Mouse (Mus musculus): ENCODE measurements around the gene Sqstm1. TPM values are rescaled to one million over a fixed set of nuclear protein-coding genes. Genes with fewer than 3 reads are reported as not detected.

Sqstm1 gene
- polyA plus RNA-seq (2012; rRNA removed) = 89.1 and 171 TPM in 2 replicates

GRCm38 (mm10) chr11:50210505-50211151 lies at the start of gene Sqstm1, which contains the start of gene Mgat4b:
Gene Sqstm1 (minus strand): TSS chr11:50210827.
Gene Mgat4b (plus strand): TSS chr11:50210890.
- Histone ChIP-seq H3K27ac (ENCODE audit: insufficient read depth, low read depth, low read length) (peak within 1 kb of the TSS; percentile 95), H3K4me1 (ENCODE audit: control insufficient read depth, insufficient read depth, insufficient read length, low read length) (peaks cover 18% of the 10 kb centered on the region), H3K36me3 (ENCODE audit: control insufficient read depth, insufficient read depth, low read length) (peaks cover 23% of the 10 kb centered on the region), H3K4me3 (ENCODE audit: low read depth, low read length) (peak within 1 kb of the TSS; percentile 80), H3K27me3 (ENCODE audit: control insufficient read depth, insufficient read depth, low read length) (no peaks in the 10 kb centered on the region)
- TF ChIP-seq POLR2A (IDR thresholded peaks at IDR 0.05; ENCODE audit: low read depth, low read length) (peak; percentile 94), CTCF (IDR thresholded peaks at IDR 0.05; ENCODE audit: extremely low read depth, insufficient read length, insufficient replicate concordance, low read depth, low read length) (no peak)
- WGBS = under 1% methylated on average over 48 of the region's 48 CpGs

- Histone ChIP-seq H3K27ac (ENCODE audit: insufficient read depth, low read depth, low read length) (no peak overlapping the region), H3K27me3 (ENCODE audit: control insufficient read depth, insufficient read depth, low read length) (no peaks in the 10 kb centered on the region), H3K36me3 (ENCODE audit: control insufficient read depth, insufficient read depth, low read length) (peaks cover 46% of the 10 kb centered on the region), H3K4me1 (ENCODE audit: control insufficient read depth, insufficient read depth, insufficient read length, low read length) (no peaks in the 10 kb centered on the region), H3K4me3 (ENCODE audit: low read depth, low read length) (no peak overlapping the region)
- TF ChIP-seq POLR2A (IDR thresholded peaks at IDR 0.05; ENCODE audit: low read depth, low read length) (no peak), CTCF (IDR thresholded peaks at IDR 0.05; ENCODE audit: extremely low read depth, insufficient read length, insufficient replicate concordance, low read depth, low read length) (no peak)
- WGBS = 78% methylated on average over 7 of the region's 7 CpGs
Measured at GRCm38 (mm10) chr11:50258310-50258709, 47.7 kb upstream of the Sqstm1 start.

- Histone ChIP-seq H3K27ac (ENCODE audit: insufficient read depth, low read depth, low read length) (no peak overlapping the region), H3K4me3 (ENCODE audit: low read depth, low read length) (no peak overlapping the region), H3K4me1 (ENCODE audit: control insufficient read depth, insufficient read depth, insufficient read length, low read length) (no peaks in the 10 kb centered on the region), H3K27me3 (ENCODE audit: control insufficient read depth, insufficient read depth, low read length) (no peaks in the 10 kb centered on the region), H3K36me3 (ENCODE audit: control insufficient read depth, insufficient read depth, low read length) (peaks cover 34% of the 10 kb centered on the region)
- WGBS = 74% methylated on average over 7 of the region's 7 CpGs
- TF ChIP-seq CTCF (IDR thresholded peaks at IDR 0.05; ENCODE audit: extremely low read depth, insufficient read length, insufficient replicate concordance, low read depth, low read length) (no peak), POLR2A (IDR thresholded peaks at IDR 0.05; ENCODE audit: low read depth, low read length) (no peak)
Measured at GRCm38 (mm10) chr11:50256615-50257014, 46.0 kb upstream of the Sqstm1 start.

- H3K36me3 ChIP-seq (ENCODE audit: control insufficient read depth, insufficient read depth, low read length) = peaks cover 27% of the 10 kb centered on the region
- 85% methylated on average over 12 of the region's 12 CpGs for WGBS
- no peak overlapping the region for H3K4me3 ChIP-seq (ENCODE audit: low read depth, low read length)
- H3K27ac ChIP-seq (ENCODE audit: insufficient read depth, low read depth, low read length) = no peak overlapping the region
- TF ChIP-seq CTCF (IDR thresholded peaks at IDR 0.05; ENCODE audit: extremely low read depth, insufficient read length, insufficient replicate concordance, low read depth, low read length) (no peak), POLR2A (IDR thresholded peaks at IDR 0.05; ENCODE audit: low read depth, low read length) (no peak)
- H3K27me3 ChIP-seq (ENCODE audit: control insufficient read depth, insufficient read depth, low read length) = no peaks in the 10 kb centered on the region
- no peaks in the 10 kb centered on the region for H3K4me1 ChIP-seq (ENCODE audit: control insufficient read depth, insufficient read depth, insufficient read length, low read length)
Measured at GRCm38 (mm10) chr11:50254010-50254580, 43.5 kb upstream of the Sqstm1 start.

- Histone ChIP-seq H3K4me1 (ENCODE audit: control insufficient read depth, insufficient read depth, insufficient read length, low read length) (no peaks in the 10 kb centered on the region), H3K36me3 (ENCODE audit: control insufficient read depth, insufficient read depth, low read length) (peaks cover 21% of the 10 kb centered on the region), H3K27me3 (ENCODE audit: control insufficient read depth, insufficient read depth, low read length) (no peaks in the 10 kb centered on the region), H3K4me3 (ENCODE audit: low read depth, low read length) (no peak overlapping the region), H3K27ac (ENCODE audit: insufficient read depth, low read depth, low read length) (no peak overlapping the region)
- WGBS = 42% methylated on average over 1 of the region's 1 CpGs
- TF ChIP-seq CTCF (IDR thresholded peaks at IDR 0.05; ENCODE audit: extremely low read depth, insufficient read length, insufficient replicate concordance, low read depth, low read length) (no peak), POLR2A (IDR thresholded peaks at IDR 0.05; ENCODE audit: low read depth, low read length) (no peak)
Measured at GRCm38 (mm10) chr11:50253393-50253792, 42.8 kb upstream of the Sqstm1 start.

- WGBS = 64% methylated on average over 11 of the region's 11 CpGs
- Histone ChIP-seq H3K4me3 (ENCODE audit: low read depth, low read length) (no peak overlapping the region), H3K4me1 (ENCODE audit: control insufficient read depth, insufficient read depth, insufficient read length, low read length) (no peaks in the 10 kb centered on the region), H3K27me3 (ENCODE audit: control insufficient read depth, insufficient read depth, low read length) (no peaks in the 10 kb centered on the region), H3K27ac (ENCODE audit: insufficient read depth, low read depth, low read length) (no peak overlapping the region), H3K36me3 (ENCODE audit: control insufficient read depth, insufficient read depth, low read length) (peaks cover 15% of the 10 kb centered on the region)
- TF ChIP-seq CTCF (IDR thresholded peaks at IDR 0.05; ENCODE audit: extremely low read depth, insufficient read length, insufficient replicate concordance, low read depth, low read length) = no peak
- no peak for TF ChIP-seq POLR2A (IDR thresholded peaks at IDR 0.05; ENCODE audit: low read depth, low read length)
Measured at GRCm38 (mm10) chr11:50252684-50253265, 42.1 kb upstream of the Sqstm1 start.

- H3K4me3 ChIP-seq (ENCODE audit: low read depth, low read length) = no peak overlapping the region
- TF ChIP-seq POLR2A (IDR thresholded peaks at IDR 0.05; ENCODE audit: low read depth, low read length) (no peak), CTCF (IDR thresholded peaks at IDR 0.05; ENCODE audit: extremely low read depth, insufficient read length, insufficient replicate concordance, low read depth, low read length) (no peak)
- no peaks in the 10 kb centered on the region for H3K27me3 ChIP-seq (ENCODE audit: control insufficient read depth, insufficient read depth, low read length)
- 64% methylated on average over 3 of the region's 3 CpGs for WGBS
- H3K4me1 ChIP-seq (ENCODE audit: control insufficient read depth, insufficient read depth, insufficient read length, low read length) = no peaks in the 10 kb centered on the region
- peaks cover 11% of the 10 kb centered on the region; the same call in 1 of the 2 replicates for H3K36me3 ChIP-seq (ENCODE audit: control insufficient read depth, insufficient read depth, low read length)
- no peak overlapping the region for H3K27ac ChIP-seq (ENCODE audit: insufficient read depth, low read depth, low read length)
Measured at GRCm38 (mm10) chr11:50252166-50252565, 41.5 kb upstream of the Sqstm1 start.
